Mouse (Mus musculus) heart, adult 2 months (tissue): ENCODE results near the gene Zswim4.

Source experiments
- CTCF ChIP-seq: fragments of 200-600 bp; IDR thresholded peaks from 2 replicates; pipeline ENCODE4 v1.8.1; 2022; ENCODE audit warnings: antibody characterized with exemption, mild to moderate bottlenecking, moderate library complexity
- EP300 ChIP-seq: fragments of 200-500 bp; IDR thresholded peaks from 2 replicates; pipeline ENCODE4 v1.6.1; 2011; ENCODE audit warnings: low read depth, low read length, control low read depth; ENCODE audit not compliant: insufficient read depth
- POLR2A ChIP-seq: fragments of 200-500 bp; IDR thresholded peaks from 2 replicates; pipeline ENCODE4 v1.6.1; 2011; ENCODE audit warnings: mild to moderate bottlenecking, low read depth, low read length, control low read depth; ENCODE audit not compliant: insufficient read depth

DNA sequence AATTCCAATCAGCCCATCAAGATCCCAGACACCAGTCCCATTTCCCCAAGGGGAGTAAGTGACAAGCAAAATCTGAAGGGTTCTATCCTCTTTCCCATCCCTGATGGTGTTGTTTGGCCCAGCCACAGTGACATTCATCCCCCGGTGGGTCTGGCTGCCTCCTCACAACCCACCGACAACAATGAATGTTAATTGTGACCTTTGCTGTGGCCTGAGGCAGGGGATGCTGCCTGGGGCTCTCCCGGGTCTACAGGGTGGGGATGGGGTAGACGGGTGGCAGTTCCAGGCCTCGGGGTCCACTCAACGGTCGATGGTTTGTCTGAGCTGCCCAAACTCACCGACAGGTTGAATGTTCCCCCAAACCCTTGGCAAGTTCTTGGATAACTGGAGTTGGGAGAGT is 58.3 kb downstream of the Zswim4 start:
- TF ChIP-seq EP300: no peak
- no peak for TF ChIP-seq CTCF
- no peak for TF ChIP-seq POLR2A
